Mouse (Mus musculus): ENCODE measurements around the gene Kirrel3. TPM values are rescaled to one million over a fixed set of nuclear protein-coding genes. Genes with fewer than 3 reads are reported as not detected.

Gene Kirrel3
- polyA plus RNA-seq, 1 experiment from 2014 or later, result 4.0 TPM

DNA sequence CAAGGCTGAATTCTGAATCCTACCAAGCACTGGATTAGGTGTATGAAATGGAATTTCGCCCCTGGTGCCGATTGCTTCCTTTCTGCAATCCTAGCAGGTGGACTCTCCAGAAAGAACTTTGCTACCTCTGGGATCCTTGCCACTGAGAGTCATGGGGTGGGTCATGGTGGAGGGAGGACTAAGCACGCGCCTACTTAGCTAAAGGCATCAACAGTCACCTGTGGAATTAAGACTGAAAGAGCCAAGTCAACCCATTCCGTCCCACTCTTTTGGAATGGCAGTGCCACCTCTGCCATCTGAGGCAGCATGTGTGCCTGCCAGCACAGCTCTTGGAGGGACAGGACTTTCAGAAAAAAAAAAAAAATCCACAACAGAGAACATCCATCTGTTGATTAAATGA is 4.1 kb downstream of the Kirrel3 start:
- H3K27me3 ChIP-seq (ENCODE audit: control insufficient read depth, insufficient read depth, low read length), result peaks cover 28% of the 10 kb centered on the region
- H3K36me3 ChIP-seq (ENCODE audit: control insufficient read depth, insufficient read depth, low read length), result no peaks in the 10 kb centered on the region
- H3K9me3 ChIP-seq (ENCODE audit: control insufficient read depth, low read length), result no peaks in the 10 kb centered on the region
- H3K27ac ChIP-seq (ENCODE audit: low read depth, low read length), result no peak overlapping the region
- peak overlapping the region; percentile 67 for H3K4me3 ChIP-seq (ENCODE audit: low read length)
- WGBS, result 18% methylated on average over 5 of the region's 5 CpGs
- no peak overlapping the region for H3K9ac ChIP-seq (ENCODE audit: low read depth, low read length)
- peak overlapping the region; percentile 94 for H3K4me2 ChIP-seq (replicated peaks; ENCODE audit: low read depth, low read length)
- peaks cover 3% of the 10 kb centered on the region for H3K4me1 ChIP-seq (ENCODE audit: control insufficient read depth, insufficient read depth, low read length)
- no peak for ATAC-seq (ENCODE audit: low FRiP score, low TSS enrichment)

DNA sequence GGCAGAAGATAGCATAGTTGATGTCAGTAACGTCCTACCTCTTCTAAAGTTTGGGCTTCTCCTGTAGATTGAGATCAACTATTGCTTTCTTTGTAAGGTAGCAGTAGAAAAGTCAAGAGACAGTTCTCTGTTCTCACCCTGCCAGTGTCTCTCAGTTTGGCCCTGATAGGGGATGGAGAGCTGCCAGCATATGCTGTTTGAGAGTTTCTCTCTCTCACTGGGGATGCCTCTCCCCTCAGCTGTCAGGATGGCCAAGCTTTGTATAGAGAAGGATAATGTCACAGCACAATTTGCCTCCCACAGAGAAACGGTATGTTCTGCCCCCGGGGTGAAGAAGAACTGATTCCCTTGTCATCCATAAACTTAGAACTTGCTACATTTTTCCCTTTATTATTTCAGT is 6.4 kb downstream of the Kirrel3 start:
- 60% methylated on average over 3 of the region's 3 CpGs for WGBS
- ATAC-seq (ENCODE audit: low FRiP score, low TSS enrichment), result no peak
- no peaks in the 10 kb centered on the region for H3K9me3 ChIP-seq (ENCODE audit: control insufficient read depth, low read length)
- H3K4me3 ChIP-seq (ENCODE audit: low read length), result no peak overlapping the region
- H3K27ac ChIP-seq (ENCODE audit: low read depth, low read length), result no peak overlapping the region
- no peak overlapping the region for H3K4me2 ChIP-seq (replicated peaks; ENCODE audit: low read depth, low read length)
- no peaks in the 10 kb centered on the region; the same call in 1 of the 2 replicates for H3K4me1 ChIP-seq (ENCODE audit: control insufficient read depth, insufficient read depth, low read length)
- H3K36me3 ChIP-seq (ENCODE audit: control insufficient read depth, insufficient read depth, low read length), result no peaks in the 10 kb centered on the region
- H3K27me3 ChIP-seq (ENCODE audit: control insufficient read depth, insufficient read depth, low read length), result peaks cover 24% of the 10 kb centered on the region
- H3K9ac ChIP-seq (ENCODE audit: low read depth, low read length), result no peak overlapping the region

DNA sequence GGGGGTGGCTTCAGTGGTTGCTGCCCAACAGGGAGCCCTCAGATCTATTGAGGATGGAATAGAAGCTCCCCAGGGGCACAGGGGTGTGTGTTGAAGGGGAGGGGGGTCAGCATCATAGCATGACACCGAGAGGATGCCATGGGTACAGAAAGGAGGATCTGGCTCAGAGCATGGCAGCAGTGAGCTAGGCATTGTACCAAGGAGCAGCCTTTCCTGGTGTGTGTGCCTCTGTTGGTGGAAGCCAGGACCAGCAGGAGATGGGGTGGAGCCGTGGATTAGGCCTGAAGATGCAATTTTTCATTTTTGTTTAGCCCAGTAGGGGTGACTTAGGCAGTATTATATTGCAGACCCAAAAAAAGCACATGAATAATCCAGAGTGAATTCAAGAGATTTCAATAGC is 7.9 kb downstream of the Kirrel3 start:
- H3K27me3 ChIP-seq (ENCODE audit: control insufficient read depth, insufficient read depth, low read length), result peaks cover 16% of the 10 kb centered on the region
- no peaks in the 10 kb centered on the region for H3K9me3 ChIP-seq (ENCODE audit: control insufficient read depth, low read length)
- ATAC-seq (ENCODE audit: low FRiP score, low TSS enrichment), result no peak
- H3K36me3 ChIP-seq (ENCODE audit: control insufficient read depth, insufficient read depth, low read length), result no peaks in the 10 kb centered on the region
- H3K4me1 ChIP-seq (ENCODE audit: control insufficient read depth, insufficient read depth, low read length), result no peaks in the 10 kb centered on the region; the same call in 1 of the 2 replicates
- H3K4me2 ChIP-seq (replicated peaks; ENCODE audit: low read depth, low read length), result no peak overlapping the region
- no peak overlapping the region for H3K9ac ChIP-seq (ENCODE audit: low read depth, low read length)
- 53% methylated on average over 2 of the region's 2 CpGs for WGBS
- no peak overlapping the region for H3K4me3 ChIP-seq (ENCODE audit: low read length)
- H3K27ac ChIP-seq (ENCODE audit: low read depth, low read length), result no peak overlapping the region

DNA sequence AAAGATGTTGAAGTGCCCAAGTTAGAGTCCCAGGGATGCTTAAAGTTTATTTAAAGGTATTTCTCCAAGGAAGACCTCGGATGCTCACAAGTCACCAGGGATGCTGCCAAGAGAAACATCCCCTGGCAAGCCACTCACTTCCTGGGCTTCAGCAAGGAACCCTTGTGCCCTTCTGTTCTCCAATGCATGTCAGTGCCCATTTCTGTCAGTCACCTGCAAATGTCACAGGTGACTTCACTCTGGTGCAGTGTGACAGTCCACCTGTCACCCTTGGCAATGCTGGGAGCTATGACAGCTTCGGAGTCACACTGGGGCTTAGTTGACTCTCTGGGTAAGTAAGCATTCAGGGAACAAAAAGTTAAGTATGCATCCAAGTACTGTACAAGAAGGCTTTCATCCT is 12.4 kb downstream of the Kirrel3 start:
- no peak for ATAC-seq (ENCODE audit: low FRiP score, low TSS enrichment)
- Histone ChIP-seq H3K27ac (ENCODE audit: low read depth, low read length) (no peak overlapping the region), H3K27me3 (ENCODE audit: control insufficient read depth, insufficient read depth, low read length) (no peaks in the 10 kb centered on the region; the same call in 1 of the 2 replicates)

DNA sequence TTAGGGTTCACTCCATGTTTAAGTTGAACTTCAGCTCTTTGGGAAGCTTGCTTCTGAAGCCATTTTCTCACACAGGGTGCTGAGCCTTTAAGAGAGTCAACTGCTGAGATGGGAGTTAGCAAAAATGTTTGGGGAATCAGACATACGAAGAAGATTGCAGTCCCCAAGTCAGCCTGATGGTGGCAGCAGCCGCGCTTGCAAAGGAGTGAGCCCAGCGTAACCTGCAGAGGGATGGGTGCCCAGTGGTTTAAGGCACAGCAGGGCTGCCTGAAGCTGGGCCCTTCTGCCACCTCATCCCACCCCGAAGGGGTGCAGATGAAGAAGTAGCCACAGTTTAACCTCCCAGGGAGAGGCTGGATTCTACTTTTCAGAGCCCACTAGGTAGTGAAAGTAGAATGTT is 13.0 kb downstream of the Kirrel3 start:
- H3K27me3 ChIP-seq (ENCODE audit: control insufficient read depth, insufficient read depth, low read length), result no peaks in the 10 kb centered on the region; the same call in 1 of the 2 replicates
- 7% methylated on average over 5 of the region's 5 CpGs for WGBS
- no peaks in the 10 kb centered on the region for H3K4me1 ChIP-seq (ENCODE audit: control insufficient read depth, insufficient read depth, low read length)
- no peak overlapping the region for H3K27ac ChIP-seq (ENCODE audit: low read depth, low read length)
- H3K9me3 ChIP-seq (ENCODE audit: control insufficient read depth, low read length), result no peaks in the 10 kb centered on the region
- H3K36me3 ChIP-seq (ENCODE audit: control insufficient read depth, insufficient read depth, low read length), result no peaks in the 10 kb centered on the region
- no peak overlapping the region for H3K9ac ChIP-seq (ENCODE audit: low read depth, low read length)
- H3K4me3 ChIP-seq (ENCODE audit: low read length), result no peak overlapping the region
- ATAC-seq (ENCODE audit: low FRiP score, low TSS enrichment), result peak; percentile 69; the same call in 1 of the 2 replicates
- H3K4me2 ChIP-seq (replicated peaks; ENCODE audit: low read depth, low read length), result no peak overlapping the region

More for the DNA sequence above, 12.4 kb downstream of the Kirrel3 start:
- Histone ChIP-seq H3K4me3 (ENCODE audit: low read length) (no peak overlapping the region), H3K9ac (ENCODE audit: low read depth, low read length) (no peak overlapping the region), H3K4me2 (replicated peaks; ENCODE audit: low read depth, low read length) (no peak overlapping the region), H3K9me3 (ENCODE audit: control insufficient read depth, low read length) (no peaks in the 10 kb centered on the region), H3K4me1 (ENCODE audit: control insufficient read depth, insufficient read depth, low read length) (no peaks in the 10 kb centered on the region), H3K36me3 (ENCODE audit: control insufficient read depth, insufficient read depth, low read length) (no peaks in the 10 kb centered on the region)
- WGBS, result 81% methylated on average over 2 of the region's 2 CpGs

DNA sequence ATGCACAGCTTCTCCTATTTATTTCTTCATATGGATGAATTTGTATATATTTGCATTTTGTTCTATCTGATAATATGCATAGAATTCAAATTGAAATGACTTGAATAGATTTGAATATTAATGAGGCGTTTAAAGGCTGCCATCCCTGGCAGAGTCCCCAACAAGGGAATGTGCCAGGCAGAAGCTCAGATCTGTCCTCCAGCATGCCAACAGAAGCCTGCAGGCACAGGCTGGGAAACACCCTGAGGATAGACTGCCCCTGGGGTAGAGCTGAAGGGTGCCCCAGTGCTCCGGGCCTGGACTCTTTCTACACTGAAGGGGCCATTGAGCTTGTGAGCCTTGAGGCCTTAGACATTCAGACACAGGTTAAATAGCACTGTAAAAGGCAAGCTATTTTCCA is 21.5 kb downstream of the Kirrel3 start:
- H3K4me2 ChIP-seq (replicated peaks; ENCODE audit: low read depth, low read length), result no peak overlapping the region
- H3K27ac ChIP-seq (ENCODE audit: low read depth, low read length), result no peak overlapping the region
- ATAC-seq (ENCODE audit: low FRiP score, low TSS enrichment), result no peak
- no peak overlapping the region for H3K9ac ChIP-seq (ENCODE audit: low read depth, low read length)
- no peaks in the 10 kb centered on the region for H3K9me3 ChIP-seq (ENCODE audit: control insufficient read depth, low read length)
- H3K4me1 ChIP-seq (ENCODE audit: control insufficient read depth, insufficient read depth, low read length), result no peaks in the 10 kb centered on the region
- no peaks in the 10 kb centered on the region for H3K36me3 ChIP-seq (ENCODE audit: control insufficient read depth, insufficient read depth, low read length)
- H3K27me3 ChIP-seq (ENCODE audit: control insufficient read depth, insufficient read depth, low read length), result no peaks in the 10 kb centered on the region
- no peak overlapping the region for H3K4me3 ChIP-seq (ENCODE audit: low read length)
- 80% methylated on average over 2 of the region's 2 CpGs for WGBS

DNA sequence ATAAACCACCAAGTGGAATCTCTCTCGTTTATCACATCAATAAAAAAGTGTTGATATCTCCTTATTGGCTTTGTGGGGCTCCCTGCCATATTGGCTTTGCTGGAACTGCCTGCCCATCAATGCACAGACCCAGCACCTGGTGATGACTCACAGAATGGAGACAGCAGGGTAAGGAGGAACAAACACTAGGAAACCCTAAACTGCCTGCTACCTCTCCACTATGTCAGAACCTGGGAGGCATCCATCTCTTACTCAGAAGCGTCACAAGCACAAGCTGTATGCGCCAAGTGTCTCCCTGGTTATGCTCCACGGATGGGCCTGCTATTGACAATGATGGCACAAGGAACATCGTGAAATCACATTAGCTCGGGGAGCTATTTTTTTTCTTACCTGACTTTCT is 33.2 kb downstream of the Kirrel3 start:
- H3K27ac ChIP-seq (ENCODE audit: low read depth, low read length), result no peak overlapping the region
- H3K4me3 ChIP-seq (ENCODE audit: low read length), result no peak overlapping the region
- H3K4me1 ChIP-seq (ENCODE audit: control insufficient read depth, insufficient read depth, low read length), result no peaks in the 10 kb centered on the region
- 85% methylated on average over 6 of the region's 6 CpGs for WGBS
- ATAC-seq (ENCODE audit: low FRiP score, low TSS enrichment), result no peak
- no peaks in the 10 kb centered on the region for H3K9me3 ChIP-seq (ENCODE audit: control insufficient read depth, low read length)
- no peaks in the 10 kb centered on the region for H3K36me3 ChIP-seq (ENCODE audit: control insufficient read depth, insufficient read depth, low read length)
- H3K4me2 ChIP-seq (replicated peaks; ENCODE audit: low read depth, low read length), result no peak overlapping the region
- H3K27me3 ChIP-seq (ENCODE audit: control insufficient read depth, insufficient read depth, low read length), result no peaks in the 10 kb centered on the region
- no peak overlapping the region for H3K9ac ChIP-seq (ENCODE audit: low read depth, low read length)

DNA sequence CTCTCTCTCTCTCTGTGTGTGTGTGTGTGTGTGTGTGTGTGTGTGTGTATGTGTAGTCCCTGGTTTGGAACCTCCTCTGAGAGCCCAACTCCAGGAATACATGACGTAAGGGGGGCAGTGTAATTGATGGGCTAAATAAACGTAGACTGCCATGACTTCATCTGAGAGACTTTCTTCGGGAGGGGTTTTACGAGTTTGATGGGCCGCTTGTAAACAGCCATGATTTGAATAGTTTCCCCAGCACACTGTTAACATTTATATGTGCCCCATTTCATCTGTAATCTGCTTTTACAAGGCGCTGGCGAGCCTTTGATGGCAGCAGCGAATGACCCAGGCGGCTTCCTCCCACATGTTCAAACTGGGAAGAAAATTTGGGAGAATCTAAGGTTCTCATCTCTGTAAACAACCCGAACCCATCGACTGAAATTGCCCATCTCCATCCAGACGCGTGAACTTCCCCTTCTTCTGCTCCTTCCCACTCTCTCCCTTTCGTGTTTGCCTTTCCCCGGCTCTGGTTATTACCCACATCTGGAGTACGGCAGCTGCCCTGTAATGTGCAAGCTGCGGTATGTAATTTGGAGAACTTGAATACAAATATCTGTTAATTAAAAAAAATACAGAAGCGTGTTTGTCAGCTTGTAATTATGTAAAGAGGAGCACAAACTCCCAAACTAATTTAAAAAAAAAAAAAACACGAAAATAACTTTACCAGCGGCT is 34.7 kb downstream of the Kirrel3 start:
- 26% methylated on average over 20 of the region's 20 CpGs for WGBS
- no peak for ATAC-seq (ENCODE audit: low FRiP score, low TSS enrichment)
- no peaks in the 10 kb centered on the region for H3K27me3 ChIP-seq (ENCODE audit: control insufficient read depth, insufficient read depth, low read length)

DNA sequence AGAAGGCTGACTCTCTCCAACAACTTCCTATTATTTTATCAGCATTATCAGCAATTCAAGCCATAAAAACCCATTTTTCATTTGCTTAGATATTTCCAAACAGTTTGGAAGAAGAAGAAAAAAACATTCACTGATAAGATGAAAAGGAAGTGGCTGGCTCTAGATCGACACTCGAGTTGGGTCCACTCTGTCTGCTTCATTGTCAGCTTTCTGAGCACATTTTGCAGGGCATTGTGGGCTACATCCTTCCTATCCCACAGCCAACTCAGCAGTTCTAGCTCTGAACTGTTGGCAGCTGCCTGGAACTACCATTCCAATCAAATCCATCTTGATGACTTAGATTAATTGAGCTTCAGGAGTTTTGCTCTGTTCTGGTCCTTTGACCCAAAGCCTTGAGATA is 40.0 kb downstream of the Kirrel3 start:
- Histone ChIP-seq H3K4me1 (ENCODE audit: control insufficient read depth, insufficient read depth, low read length) (no peaks in the 10 kb centered on the region), H3K9ac (ENCODE audit: low read depth, low read length) (no peak overlapping the region), H3K9me3 (ENCODE audit: control insufficient read depth, low read length) (no peaks in the 10 kb centered on the region), H3K36me3 (ENCODE audit: control insufficient read depth, insufficient read depth, low read length) (no peaks in the 10 kb centered on the region), H3K4me2 (replicated peaks; ENCODE audit: low read depth, low read length) (no peak overlapping the region), H3K27ac (ENCODE audit: low read depth, low read length) (no peak overlapping the region), H3K27me3 (ENCODE audit: control insufficient read depth, insufficient read depth, low read length) (no peaks in the 10 kb centered on the region), H3K4me3 (ENCODE audit: low read length) (no peak overlapping the region)
- no peak for ATAC-seq (ENCODE audit: low FRiP score, low TSS enrichment)
- WGBS, result 46% methylated on average over 2 of the region's 2 CpGs

More for the DNA sequence above, 34.7 kb downstream of the Kirrel3 start:
- H3K36me3 ChIP-seq (ENCODE audit: control insufficient read depth, insufficient read depth, low read length), result no peaks in the 10 kb centered on the region
- no peak overlapping the region for H3K9ac ChIP-seq (ENCODE audit: low read depth, low read length)
- H3K9me3 ChIP-seq (ENCODE audit: control insufficient read depth, low read length), result no peaks in the 10 kb centered on the region
- H3K4me1 ChIP-seq (ENCODE audit: control insufficient read depth, insufficient read depth, low read length), result no peaks in the 10 kb centered on the region
- no peak overlapping the region for H3K4me2 ChIP-seq (replicated peaks; ENCODE audit: low read depth, low read length)
- H3K4me3 ChIP-seq (ENCODE audit: low read length), result no peak overlapping the region
- no peak overlapping the region for H3K27ac ChIP-seq (ENCODE audit: low read depth, low read length)
